Mouse (Mus musculus): ENCODE results near the gene Pgm3.

Pgm3 gene

GRCm38 (mm10) chr9:86569314-86569910 lies 2.2 kb downstream of the Pgm3 start:
- no peak for DNase-seq (ENCODE audit: low read depth, low spot score)

- DNase-seq (ENCODE audit: low read depth, low spot score): no peak
Measured at GRCm38 (mm10) chr9:86560543-86560942, 11.1 kb downstream of the Pgm3 start.

GRCm38 (mm10) chr9:86554641-86555040 lies 17.0 kb downstream of the Pgm3 start:
- DNase-seq (ENCODE audit: low read depth, low spot score): no peak

- DNase-seq (ENCODE audit: low read depth, low spot score): no peak
Measured at GRCm38 (mm10) chr9:86553886-86554285, 17.8 kb downstream of the Pgm3 start.

- no peak for DNase-seq (ENCODE audit: low read depth, low spot score)
Measured at GRCm38 (mm10) chr9:86550717-86551116, 20.9 kb downstream of the Pgm3 start.

- no peak for DNase-seq (ENCODE audit: low read depth, low spot score)
Measured at GRCm38 (mm10) chr9:86549637-86550162, 21.9 kb downstream of the Pgm3 start.

GRCm38 (mm10) chr9:86544559-86544958 lies 27.1 kb downstream of the Pgm3 start:
- DNase-seq (ENCODE audit: low read depth, low spot score): no peak

- no peak for DNase-seq (ENCODE audit: low read depth, low spot score)
Measured at GRCm38 (mm10) chr9:86543451-86543850, 28.2 kb downstream of the Pgm3 start.

- DNase-seq (ENCODE audit: low read depth, low spot score): no peak
Measured at GRCm38 (mm10) chr9:86534071-86534470, 37.6 kb downstream of the Pgm3 start.

- DNase-seq (ENCODE audit: low read depth, low spot score): no peak
Measured at GRCm38 (mm10) chr9:86525600-86525999, 46.0 kb downstream of the Pgm3 start.

GRCm38 (mm10) chr9:86522335-86522734 lies 49.3 kb downstream of the Pgm3 start:
- no peak for DNase-seq (ENCODE audit: low read depth, low spot score)

GRCm38 (mm10) chr9:86514798-86515197 lies 56.8 kb downstream of the Pgm3 start:
- no peak for DNase-seq (ENCODE audit: low read depth, low spot score)

GRCm38 (mm10) chr9:86514390-86514789 lies 57.3 kb downstream of the Pgm3 start:
- DNase-seq (ENCODE audit: low read depth, low spot score): no peak

- DNase-seq (ENCODE audit: low read depth, low spot score): no peak
Measured at GRCm38 (mm10) chr9:86513733-86514132, 57.9 kb downstream of the Pgm3 start.

GRCm38 (mm10) chr9:86507437-86507836 lies 64.2 kb downstream of the Pgm3 start:
- no peak for DNase-seq (ENCODE audit: low read depth, low spot score)

Measured in CD4-positive, CD25-positive, alpha-beta regulatory T cell, adult 2 months (primary cell).